Mouse (Mus musculus) olfactory bulb, adult 2 months (tissue): ENCODE data around the gene Fam71b.

ENCODE experiments used
- CTCF ChIP-seq: fragments of 200-500 bp; IDR thresholded peaks from 2 replicates; pipeline ENCODE4 v1.5.1; 2012; ENCODE audit warnings: low read depth, mild to moderate bottlenecking, low read length, moderate library complexity; ENCODE audit not compliant: insufficient read depth
- POLR2A ChIP-seq: fragments of 200-500 bp; IDR thresholded peaks from 2 replicates; pipeline ENCODE4 v1.6.1; 2012; ENCODE audit warnings: mild to moderate bottlenecking, low read depth, low read length, moderate library complexity; ENCODE audit not compliant: insufficient read depth

DNA sequence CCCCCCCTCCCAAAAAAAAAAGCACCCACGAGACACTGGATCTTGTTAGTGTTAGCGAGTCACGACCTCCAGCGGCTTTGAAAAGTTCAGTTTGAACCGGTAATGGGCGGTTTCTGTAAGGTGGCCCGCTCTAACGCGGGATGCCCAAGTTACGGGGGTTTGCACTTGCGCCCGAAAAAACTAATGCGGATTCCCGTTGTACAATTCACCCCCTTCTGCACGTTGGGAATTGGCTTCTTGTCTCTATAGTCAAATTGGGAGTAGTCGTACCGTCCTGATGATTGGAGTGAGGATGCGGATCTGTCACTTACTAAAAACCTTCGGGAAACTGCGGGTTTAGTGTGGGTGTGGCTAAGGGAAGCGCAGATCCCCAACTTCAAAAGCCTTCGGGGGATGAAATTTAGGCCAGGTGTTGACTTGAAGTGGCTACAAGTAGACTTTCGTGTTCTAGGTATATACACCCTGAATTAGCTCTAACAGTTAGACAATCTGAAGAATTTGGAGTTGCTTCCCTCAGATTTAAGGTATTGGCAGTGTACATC is 41.2 kb downstream of the Fam71b start:
- TF ChIP-seq CTCF: no peak
- no peak for TF ChIP-seq POLR2A
